Mouse (Mus musculus) liver, embryonic 14.5 days (tissue): ENCODE data around the gene Svop.

Source experiments
- CTCF ChIP-seq: IDR thresholded peaks from 2 replicates; pipeline ENCODE4 v1.5.1; 2016; ENCODE audit warnings: antibody characterized with exemption, low read depth, control low read depth
- EP300 ChIP-seq: IDR thresholded peaks from 2 replicates; pipeline ENCODE4 v1.6.1; 2016; ENCODE audit warnings: antibody characterized with exemption, low read depth

GRCm38 (mm10) chr5:113991141-113991540 is 100.2 kb downstream of the Svop start:
- TF ChIP-seq CTCF, result no peak
- no peak for TF ChIP-seq EP300
